Mouse (Mus musculus) heart, postnatal 14 days (tissue): ENCODE results near the gene Vpreb3. TPM values are rescaled to one million over a fixed set of nuclear protein-coding genes. Genes with fewer than 3 reads are reported as not detected.
A peak's percentile ranks its signal among the peaks of the same experiment; 100 is the strongest.
"Not testable (repeated sequence)": the region's sequence is repeated elsewhere in the genome, so short reads cannot be mapped to it uniquely, and the experiment has no call there.

Experiments
- DNase-seq, 2 experiments: peaks; one replicate each; pipeline ENCODE4 v3.0.0; 2021 to 2022
- intact Hi-C: fragments of 180-260 bp; cut with DNase I; formaldehyde crosslinking; loops from one replicate; pipeline ENCODE4 v1.15.1; 2025
- total RNA-seq, 2 experiments: library from RNA; stranded (reverse); gene quantifications; 2 replicates each; pipeline ENCODE4 v1.2.3; 2021

Gene Vpreb3
- total RNA-seq, 2 experiments from 2014 or later = 0.65 TPM; not detected in 1

- intact Hi-C loops = loop anchor here (1.0 to 5.0 kb wide), 6 partner anchors 31 to 364 kb away; partner anchors contain the start of genes Ggt5 and Smarcb1
- DNase-seq = peak in 1 of 2 experiments; percentile 62
These were observed 8.7 kb downstream of the Vpreb3 start for GRCm38 (mm10) chr10:75951424-75952050.

- intact Hi-C loops = loop anchor here (5.0 kb wide), 2 partner anchors 317 to 367 kb away; partner anchors contain the start of gene Ggt5
- DNase-seq = no peak
These were observed 11.5 kb downstream of the Vpreb3 start, which contains the start of gene Gm5134 for GRCm38 (mm10) chr10:75954381-75954811. Gene Gm5134 (plus strand): TSS chr10:75954514.

GRCm38 (mm10) chr10:75973846-75974245 is 31.0 kb downstream of the Vpreb3 start:
- no peak for DNase-seq
- intact Hi-C loops = loop anchor here (10.0 kb wide), 1 partner anchor 231 kb away; no protein-coding TSS in a partner anchor

DNA sequence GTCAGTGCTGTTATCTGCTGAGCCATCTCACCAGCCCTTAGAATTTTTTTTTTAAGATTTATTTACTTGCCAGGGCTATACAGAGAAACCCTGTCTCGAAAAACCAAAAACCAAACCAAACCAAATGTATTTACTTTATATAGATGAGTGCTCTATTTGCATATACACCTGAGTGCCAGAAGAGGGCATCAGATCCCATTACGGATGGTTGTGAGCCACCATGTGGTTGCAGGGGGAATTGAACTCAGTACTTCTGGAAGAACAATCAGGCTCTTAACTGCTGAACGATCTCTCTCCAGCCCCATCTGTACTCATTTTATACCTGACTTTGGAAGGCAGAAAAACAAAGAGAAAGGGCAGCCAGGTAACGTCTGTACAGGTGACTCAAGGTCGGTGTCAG is 32.4 kb downstream of the Vpreb3 start:
- DNase-seq = no peak
- intact Hi-C loops = loop anchor here (10.0 kb wide), 1 partner anchor 230 kb away; no protein-coding TSS in a partner anchor

DNA sequence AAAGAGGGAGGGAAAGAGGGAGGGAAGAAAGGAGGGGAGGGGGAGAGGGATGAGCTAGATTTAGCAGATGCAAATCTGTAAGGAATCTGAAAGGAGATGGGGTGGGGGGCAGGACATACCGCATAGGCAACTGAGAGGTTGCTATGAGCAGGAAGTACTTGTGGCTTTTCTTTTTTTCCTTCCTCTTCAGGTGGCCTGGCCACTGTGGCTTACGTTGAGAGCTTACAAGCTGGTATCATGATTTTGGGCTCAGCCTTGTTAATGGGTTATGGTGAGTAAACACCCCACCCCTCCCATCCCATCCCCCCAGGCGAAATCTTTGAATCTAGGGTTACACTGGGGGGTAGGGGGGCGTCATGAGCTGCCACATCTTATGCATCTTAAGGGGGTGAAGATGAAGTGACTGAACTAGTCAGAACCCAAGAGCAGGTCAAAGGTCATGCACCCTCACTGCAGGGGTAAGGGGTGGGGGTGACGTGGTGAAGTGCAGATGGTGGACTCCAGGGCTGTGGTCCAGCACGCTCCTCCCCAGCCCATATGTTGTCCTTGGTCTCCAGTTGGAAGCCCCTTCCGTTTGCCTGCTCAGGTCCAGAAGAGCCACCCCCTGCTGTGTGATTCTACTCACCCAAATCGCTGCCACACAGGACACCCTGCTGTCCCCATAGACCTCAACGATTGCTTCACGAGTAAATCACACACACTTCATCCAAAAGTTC is 35.4 kb downstream of the Vpreb3 start:
- intact Hi-C loops = loop anchor here (10.0 kb wide), 1 partner anchor 227 kb away; no protein-coding TSS in a partner anchor

DNA sequence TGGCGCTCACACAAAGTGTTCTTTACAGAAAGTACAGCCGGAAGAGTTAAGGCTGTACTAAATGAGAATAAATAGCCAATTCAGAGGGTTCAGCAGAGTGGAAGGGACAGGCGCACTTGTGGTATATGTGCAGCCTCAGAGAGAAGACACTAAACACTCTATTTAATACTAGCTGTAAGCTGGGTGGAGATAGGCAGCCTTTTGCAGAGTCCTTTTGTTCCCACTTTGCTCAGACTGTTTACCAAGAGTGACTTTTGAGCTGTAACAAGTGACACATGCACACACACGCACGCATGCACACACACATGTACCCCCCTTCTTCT is 35.9 kb downstream of the Vpreb3 start:
- intact Hi-C loops = loop anchor here (10.0 kb wide), 1 partner anchor 226 kb away; no protein-coding TSS in a partner anchor
- DNase-seq = no peak

More for the DNA sequence above, 35.4 kb downstream of the Vpreb3 start:
- DNase-seq = no peak

- intact Hi-C loops = loop anchor here (10.0 kb wide), 1 partner anchor 225 kb away; no protein-coding TSS in a partner anchor
- no peak for DNase-seq
These were observed 36.6 kb downstream of the Vpreb3 start for GRCm38 (mm10) chr10:75979432-75979831.

GRCm38 (mm10) chr10:75990430-75991042 is 47.7 kb downstream of the Vpreb3 start:
- intact Hi-C loops = no loop called here
- no peak for DNase-seq

- DNase-seq = no peak
- intact Hi-C loops = no loop called here
These were observed 50.9 kb downstream of the Vpreb3 start for GRCm38 (mm10) chr10:75993616-75994240.

GRCm38 (mm10) chr10:75994531-75995210 is 51.8 kb downstream of the Vpreb3 start:
- DNase-seq, intact Hi-C loops: not testable (repeated sequence)

GRCm38 (mm10) chr10:75995463-75995862 is 52.6 kb downstream of the Vpreb3 start:
- DNase-seq = no peak
- intact Hi-C loops = no loop called here

DNA sequence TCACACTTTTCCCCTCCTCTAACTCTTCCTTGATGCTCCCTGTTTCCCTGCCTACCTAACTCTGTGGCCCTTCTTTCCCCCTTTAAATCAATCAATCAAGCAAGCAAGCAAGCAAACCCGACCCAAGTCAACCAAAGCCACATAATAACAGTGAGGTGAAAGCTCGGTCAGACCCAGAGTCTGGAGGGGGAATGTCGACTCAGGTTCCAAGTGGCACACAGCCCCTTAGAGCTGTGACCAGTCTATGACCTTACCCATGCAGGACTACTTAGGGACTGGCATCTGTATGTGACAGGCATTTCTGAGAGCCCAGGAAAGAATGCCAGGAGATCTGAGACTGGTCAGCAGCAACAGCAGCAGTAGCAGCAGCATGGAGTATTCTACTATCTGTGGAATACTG is 53.5 kb downstream of the Vpreb3 start:
- intact Hi-C loops = no loop called here

More for the DNA sequence above, 53.5 kb downstream of the Vpreb3 start:
- no peak for DNase-seq

Other genes starting within 250 kb of the Vpreb3 start
- gene Cabin1, start 178.7 kb upstream of the Vpreb3 start, total RNA-seq = 10 to 100 TPM; 23.0 to 24.8 TPM
- gene Ddt, start 169.6 kb upstream of the Vpreb3 start, total RNA-seq = 10 to 100 TPM; 44.8 to 61.1 TPM
- not detected for gene Gm20441, start 162.1 kb upstream of the Vpreb3 start, total RNA-seq
- 1 to 10 TPM; 1.8 to 4.3 TPM for gene Gstt3, start 161.6 kb upstream of the Vpreb3 start, total RNA-seq
- gene Gstt1, start 144.5 kb upstream of the Vpreb3 start, total RNA-seq = 1 to 10 TPM; 7.0 to 9.1 TPM
- gene Gstt4, start 120.5 kb upstream of the Vpreb3 start, total RNA-seq = not detected
- gene Gstt2, start 105.6 kb upstream of the Vpreb3 start, total RNA-seq = 10 to 100 TPM in 1 of 2 experiments, 1 to 10 TPM in 1; 9.4 to 12.1 TPM
- gene Mif, start 82.8 kb upstream of the Vpreb3 start, total RNA-seq = 100 to 1,000 TPM; 215 to 220 TPM
- under 1 TPM in 1 of 2 experiments, not detected in 1; 0.51 TPM for gene Derl3, start 49.6 kb upstream of the Vpreb3 start, total RNA-seq
- 10 to 100 TPM; 26.1 to 29.1 TPM for gene Smarcb1, start 21.4 kb upstream of the Vpreb3 start, total RNA-seq
- gene Chchd10, start 9.9 kb upstream of the Vpreb3 start, total RNA-seq = 1,000 to 10,000 TPM; 1,290 to 1,409 TPM
- 1 to 10 TPM; 5.0 to 9.7 TPM for gene Mmp11, start 6.6 kb upstream of the Vpreb3 start, total RNA-seq
- under 1 TPM in 1 of 2 experiments, not detected in 1; 0.24 TPM for gene Gm867, start 2.4 kb upstream of the Vpreb3 start, total RNA-seq
- not detected for gene Gm5134, start 11.5 kb downstream of the Vpreb3 start, total RNA-seq
- gene Zfp280b, start 89.6 kb downstream of the Vpreb3 start, total RNA-seq = 1 to 10 TPM; 8.6 to 9.5 TPM
- gene Slc5a4b, start 167.9 kb downstream of the Vpreb3 start, total RNA-seq = not detected
- not detected for gene Slc5a4a, start 204.4 kb downstream of the Vpreb3 start, total RNA-seq